Mouse (Mus musculus) layer of hippocampus, adult 9-11 months (tissue): ENCODE data around the gene Ifna11.

Experiments used
- DNase-seq: peaks from one replicate; pipeline ENCODE4 v3.0.0; 2022

Gene Ifna11

GRCm38 (mm10) chr4:88841438-88841911, 21.7 kb downstream of the Ifna11 start, which contains the start of gene Ifna4:
Gene Ifna4, plus strand, starts transcription at chr4:88841861.
- no peak for DNase-seq

DNA sequence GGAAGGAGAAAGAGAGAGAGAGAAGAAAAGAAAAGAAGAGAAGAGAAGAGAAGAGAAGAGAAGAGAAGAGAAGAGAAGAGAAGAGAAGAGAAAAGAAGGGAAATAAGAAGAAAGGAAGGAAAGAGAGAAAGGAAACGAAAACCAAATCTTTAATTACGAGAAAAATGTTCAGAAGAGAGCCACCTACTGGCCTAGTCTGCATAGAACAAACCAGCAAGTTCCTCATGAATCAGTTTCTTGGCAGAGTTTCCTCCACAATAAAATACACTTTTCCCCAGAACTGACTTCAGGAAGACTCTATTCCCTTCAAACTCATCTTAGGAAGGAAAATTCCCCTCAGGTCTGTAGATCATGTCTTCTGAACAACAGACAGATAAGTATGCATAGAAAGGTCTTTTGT, 25.6 kb downstream of the Ifna11 start:
- no peak for DNase-seq

DNA sequence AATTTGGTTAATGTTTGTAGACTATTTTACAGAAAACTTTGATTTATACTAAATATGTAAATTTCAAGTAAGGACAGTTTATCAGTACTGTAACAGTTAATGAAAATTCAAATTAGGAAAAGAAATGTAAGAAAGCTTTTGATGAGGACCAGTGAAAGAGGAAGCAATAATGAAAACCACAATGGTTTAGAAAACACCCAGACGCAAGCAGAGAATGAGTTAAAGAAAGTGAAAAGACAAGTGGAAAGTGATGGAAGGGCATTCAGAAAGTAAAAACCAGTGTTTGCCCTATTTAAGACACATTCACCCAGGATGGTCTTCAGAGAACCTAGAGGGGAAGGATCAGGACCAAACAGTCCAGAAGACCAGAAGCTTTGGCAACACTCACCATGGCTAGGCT, 29.9 kb downstream of the Ifna11 start, which contains the start of gene Ifna1:
TSS of gene Ifna1 (plus strand) at position 390 of the 400 bp plus-strand sequence.
- DNase-seq: no peak

- DNase-seq: no peak
Measured at GRCm38 (mm10) chr4:88851026-88851763, 31.4 kb downstream of the Ifna11 start.

GRCm38 (mm10) chr4:88859214-88859613, 39.5 kb downstream of the Ifna11 start:
- DNase-seq: no peak

GRCm38 (mm10) chr4:88863309-88863708, 43.5 kb downstream of the Ifna11 start:
- DNase-seq: no peak

DNA sequence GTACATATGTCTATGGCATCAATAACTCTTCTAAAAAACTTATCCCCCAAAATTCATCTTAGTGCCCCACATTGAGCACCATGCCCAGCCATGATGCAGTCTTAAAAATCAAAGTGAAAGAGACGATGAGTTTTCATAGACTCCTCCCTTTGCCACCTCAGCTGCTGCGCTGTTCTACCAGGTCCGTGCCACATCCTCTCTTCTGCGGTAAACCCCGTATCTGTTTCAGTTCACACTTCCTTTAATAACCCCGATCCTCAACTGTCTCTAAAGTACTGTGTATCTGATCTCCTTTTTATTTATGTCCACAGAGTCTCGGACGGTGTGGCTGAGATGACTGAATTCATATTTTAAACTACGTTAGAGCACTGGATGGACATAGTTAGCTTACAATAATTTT, 44.8 kb downstream of the Ifna11 start:
- no peak for DNase-seq

- no peak for DNase-seq
Measured at GRCm38 (mm10) chr4:88865011-88865569, 45.3 kb downstream of the Ifna11 start.

DNA sequence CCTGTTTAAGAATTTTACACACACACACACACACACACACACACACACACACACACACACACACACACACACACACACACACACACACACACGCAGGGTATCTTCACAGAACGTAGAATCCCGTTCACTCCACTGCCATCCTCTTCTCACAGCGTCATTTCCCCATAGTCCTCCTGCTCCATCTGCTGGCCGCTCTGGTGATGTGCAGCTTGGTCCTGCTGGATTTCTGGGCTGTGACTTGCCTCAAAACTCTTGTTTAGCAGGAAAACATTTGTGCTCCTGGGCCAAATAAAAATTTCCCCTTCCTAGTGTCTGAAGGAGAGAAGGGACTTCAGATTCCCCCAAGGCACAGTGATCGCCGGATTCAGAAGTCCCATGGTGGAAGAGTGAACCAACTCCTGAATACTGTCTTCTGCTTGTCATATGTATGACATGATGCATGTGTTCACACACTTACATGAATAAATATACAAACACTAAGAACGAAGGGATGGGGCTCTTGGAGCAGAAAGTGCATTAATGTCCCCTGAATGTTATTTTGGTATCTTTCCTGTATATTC, 47.7 kb downstream of the Ifna11 start:
- DNase-seq: peak; percentile 52

DNA sequence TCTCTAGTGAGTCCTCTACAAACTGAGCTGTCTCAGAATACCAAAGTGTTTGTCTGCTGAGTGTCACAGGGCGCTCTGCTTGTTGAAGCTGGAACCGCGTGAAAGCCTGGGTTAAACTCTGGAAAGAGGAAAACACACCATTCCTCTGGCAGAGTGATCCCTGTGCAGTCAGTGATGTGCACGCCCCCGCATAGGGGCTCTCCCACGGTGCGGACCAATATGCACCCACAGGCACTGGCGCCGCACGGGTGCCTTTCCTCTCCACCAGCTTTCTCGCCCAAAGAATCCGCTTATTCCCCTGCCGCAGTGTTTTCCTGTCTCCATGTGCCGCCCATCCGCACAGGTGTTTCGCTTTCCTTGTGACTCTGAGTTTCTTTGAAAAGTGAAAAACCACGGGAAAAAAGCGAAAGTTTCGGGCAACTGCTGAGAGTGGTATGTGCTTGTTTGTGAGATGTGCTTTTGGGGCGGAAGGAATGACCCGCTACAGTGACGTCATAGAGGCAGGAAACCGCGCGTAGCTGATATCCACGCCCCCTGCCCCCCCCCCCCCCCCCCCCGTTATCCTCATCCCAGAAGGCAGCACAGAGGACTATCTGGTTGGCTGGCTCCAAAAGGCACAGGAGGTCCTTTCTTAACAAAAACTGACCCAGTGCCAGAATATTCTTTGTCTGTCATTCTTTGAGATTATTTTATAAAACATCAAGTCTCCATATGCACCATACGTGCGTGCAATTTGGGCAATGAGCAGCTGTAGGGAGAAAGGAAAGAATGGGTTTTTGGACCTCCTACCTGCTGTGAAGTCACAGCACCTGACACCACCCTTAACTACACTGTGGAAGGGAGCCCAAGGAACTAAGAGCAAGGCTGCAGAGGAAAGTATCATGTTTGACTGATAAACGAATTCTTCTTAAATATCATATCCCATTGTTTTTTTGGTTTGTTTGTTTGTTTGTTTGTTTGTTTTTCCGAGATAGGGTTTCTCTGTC, 48.5 kb downstream of the Ifna11 start:
- DNase-seq: no peak
